Mouse (Mus musculus) CH12.LX (cell line): Measurements from ENCODE around the gene Vamp4.

Experiments used
- CTCF ChIP-seq, 2 experiments: IDR thresholded peaks in 1 of 2; conservative IDR thresholded peaks in 1 of 2; 2 replicates each; pipeline ENCODE4 v1.5.1; 2011 to 2012; ENCODE audit warnings: low read depth in 2 of 2, low read length in 2 of 2, improper control_type of control experiment in 1 of 2, inconsistent platforms in 1 of 2, mild to moderate bottlenecking in 1 of 2, moderate library complexity in 1 of 2
- NRF1 ChIP-seq: IDR thresholded peaks from 2 replicates; pipeline ENCODE4 v1.6.1; 2014; ENCODE audit warnings: low read depth, mild to moderate bottlenecking, inconsistent platforms, low read length, improper control_type of control experiment, moderate library complexity
- POLR2A ChIP-seq: IDR thresholded peaks from 2 replicates; pipeline ENCODE4 v1.6.1; 2011; ENCODE audit warnings: low read depth, mild to moderate bottlenecking, improper control_type of control experiment, low read length
- USF1 ChIP-seq: IDR thresholded peaks from 2 replicates; pipeline ENCODE4 v1.6.1; 2014; ENCODE audit warnings: low read depth, mild to moderate bottlenecking, inconsistent platforms, low read length, improper control_type of control experiment
- ZC3H11A ChIP-seq: IDR thresholded peaks from 2 replicates; pipeline ENCODE4 v1.6.1; 2012; ENCODE audit warnings: low read depth, mild to moderate bottlenecking, inconsistent platforms, low read length, improper control_type of control experiment
- ZKSCAN1 ChIP-seq: IDR thresholded peaks from 2 replicates; pipeline ENCODE4 v1.6.1; 2012; ENCODE audit warnings: low read depth, inconsistent platforms, low read length, improper control_type of control experiment, borderline replicate concordance

GRCm38 (mm10) chr1:162532330-162532729, 38.0 kb upstream of the Vamp4 start:
- TF ChIP-seq USF1 (no peak), ZKSCAN1 (no peak), POLR2A (no peak), CTCF (conservative IDR thresholded peaks at IDR 0.05 in 1 of 2, IDR thresholded peaks at IDR 0.05 in 1 of 2; ENCODE audit: low read depth in 2 of 2, low read length in 2 of 2) (no peak), ZC3H11A (no peak), NRF1 (no peak)
